In genomic region chr2:158937948-158938565, GRCm38 (mm10) we compare ENCODE assay signal across 13 mouse cellular contexts.
A peak's percentile ranks its signal among the peaks of the same experiment; 100 is the strongest.
DNase-seq lines count a peak whose midpoint lies in the region; ATAC-seq lines count a peak whose summit lies in the region.
"Had no signal": no experiment of that assay in that cellular context is flagged by ENCODE, and none has a peak within 500 bp of the region (broad histone marks: within the 10 kb centered on the region; RNA-seq: fewer than 3 reads in every experiment).

No protein-coding gene starts in this region.

- no peaks in the 10 kb centered on the region for H3K4me1 ChIP-seq in hindbrain, embryonic 14.5 days (replicated peaks; ENCODE audit: control insufficient read depth, insufficient read depth, low read length)
- no peaks in the 10 kb centered on the region for H3K4me1 ChIP-seq in hindbrain, embryonic 11.5 days (replicated peaks; ENCODE audit: control insufficient read depth, insufficient read depth, low read length)
- no peaks in the 10 kb centered on the region; the same call in 1 of the 2 replicates for H3K4me1 ChIP-seq in forebrain, embryonic 16.5 days (replicated peaks; ENCODE audit: control insufficient read depth, insufficient read depth, low read length)
- H3K4me1 ChIP-seq: kidney, embryonic 15.5 days; limb, embryonic 10.5 days; neural tube, embryonic 12.5 days had no signal

- no peak overlapping the region for H3K4me3 ChIP-seq in hindbrain, embryonic 14.5 days (replicated peaks; ENCODE audit: low read length)
- H3K4me3 ChIP-seq in hindbrain, embryonic 11.5 days (ENCODE audit: low read depth, low read length): no peak overlapping the region
- no peak overlapping the region for H3K4me3 ChIP-seq in forebrain, embryonic 16.5 days (replicated peaks; ENCODE audit: low read length)
- H3K4me3 ChIP-seq: kidney, embryonic 15.5 days; limb, embryonic 10.5 days; neural tube, embryonic 12.5 days had no signal

- H3K36me3 ChIP-seq in hindbrain, embryonic 14.5 days (replicated peaks; ENCODE audit: control insufficient read depth, insufficient read depth): no peaks in the 10 kb centered on the region
- no peaks in the 10 kb centered on the region for H3K36me3 ChIP-seq in hindbrain, embryonic 11.5 days (ENCODE audit: control insufficient read depth, insufficient read depth, low read length)
- no peaks in the 10 kb centered on the region for H3K36me3 ChIP-seq in forebrain, embryonic 16.5 days (ENCODE audit: control insufficient read depth, insufficient read depth)
- H3K36me3 ChIP-seq: kidney, embryonic 15.5 days; limb, embryonic 10.5 days; neural tube, embryonic 12.5 days had no signal

- H3K27me3 ChIP-seq in hindbrain, embryonic 14.5 days (ENCODE audit: control insufficient read depth, insufficient read depth, low read length): no peaks in the 10 kb centered on the region
- no peaks in the 10 kb centered on the region for H3K27me3 ChIP-seq in hindbrain, embryonic 11.5 days (ENCODE audit: control insufficient read depth, insufficient read depth, low read length)
- no peaks in the 10 kb centered on the region for H3K27me3 ChIP-seq in forebrain, embryonic 16.5 days (replicated peaks; ENCODE audit: control insufficient read depth, insufficient read depth, low read length)
- H3K27me3 ChIP-seq: CH12.LX; kidney, embryonic 15.5 days; neural tube, embryonic 12.5 days had no signal

- DNase-seq in hindbrain, embryonic 14.5 days (ENCODE audit: low spot score): peak; percentile 47
- DNase-seq in hindbrain, embryonic 11.5 days (ENCODE audit: low spot score): no peak
- DNase-seq in layer of hippocampus, postnatal 10 days (ENCODE audit: low spot score in 2 of 2): peak; percentile 66 to 75
- DNase-seq in right cerebral cortex, adult 18-20 months: peak; percentile 41
- no peak for DNase-seq in spleen, adult 12 weeks (ENCODE audit: low spot score)
- no peak for DNase-seq in gastrocnemius, adult 18-20 months (ENCODE audit: low spot score)
- DNase-seq: heart, postnatal 14 days; spleen, adult 18-20 months had no signal

- H3K9me3 ChIP-seq in hindbrain, embryonic 14.5 days (ENCODE audit: control insufficient read depth, low read length): peaks cover 6% of the 10 kb centered on the region; the same call in 1 of the 2 replicates
- no peaks in the 10 kb centered on the region for H3K9me3 ChIP-seq in hindbrain, embryonic 11.5 days (ENCODE audit: control insufficient read depth, low read length)
- peaks cover 5% of the 10 kb centered on the region for H3K9me3 ChIP-seq in forebrain, embryonic 16.5 days (ENCODE audit: control insufficient read depth, low read length)
- H3K9me3 ChIP-seq: kidney, embryonic 15.5 days; limb, embryonic 10.5 days; neural tube, embryonic 12.5 days had no signal

- WGBS in hindbrain, embryonic 14.5 days: 58% methylated on average over 2 of the region's 2 CpGs
- WGBS in hindbrain, embryonic 11.5 days: 94% methylated on average over 2 of the region's 2 CpGs
- 33% methylated on average over 2 of the region's 2 CpGs for WGBS in forebrain, embryonic 16.5 days

- no peak overlapping the region for H3K27ac ChIP-seq in hindbrain, embryonic 14.5 days
- H3K27ac ChIP-seq in hindbrain, embryonic 11.5 days (ENCODE audit: low read depth, low read length): no peak overlapping the region
- no peak overlapping the region for H3K27ac ChIP-seq in forebrain, embryonic 16.5 days (ENCODE audit: low read length)
- H3K27ac ChIP-seq: kidney, embryonic 15.5 days; limb, embryonic 10.5 days; neural tube, embryonic 12.5 days had no signal

- peak; percentile 40; the same call in 1 of the 2 replicates for ATAC-seq in hindbrain, embryonic 14.5 days (ENCODE audit: low FRiP score)
- ATAC-seq in hindbrain, embryonic 11.5 days (ENCODE audit: low FRiP score): no peak
- ATAC-seq in forebrain, embryonic 16.5 days: peak; percentile 95

- no peak overlapping the region for H3K9ac ChIP-seq in hindbrain, embryonic 14.5 days
- no peak overlapping the region for H3K9ac ChIP-seq in hindbrain, embryonic 11.5 days (ENCODE audit: low read depth, low read length)
- no peak overlapping the region for H3K9ac ChIP-seq in forebrain, embryonic 16.5 days (replicated peaks; ENCODE audit: low read depth, low read length)
- H3K9ac ChIP-seq: kidney, embryonic 15.5 days; neural tube, embryonic 12.5 days had no signal

- no peak overlapping the region for H3K4me2 ChIP-seq in hindbrain, embryonic 14.5 days (replicated peaks)
- no peak overlapping the region for H3K4me2 ChIP-seq in hindbrain, embryonic 11.5 days (replicated peaks; ENCODE audit: low read depth, low read length)
- H3K4me2 ChIP-seq in forebrain, embryonic 16.5 days (ENCODE audit: low read length): no peak overlapping the region
- H3K4me2 ChIP-seq: kidney, embryonic 15.5 days; neural tube, embryonic 12.5 days had no signal

Comparison
In these comparisons a context has a peak if more than half of its experiments do, and no peak if none do; other contexts are left out.
1. DNase-seq: peak in hindbrain, embryonic 14.5 days (single experiment), layer of hippocampus, postnatal 10 days (2 of 2) and right cerebral cortex, adult 18-20 months (single experiment); none in hindbrain, embryonic 11.5 days (single experiment), spleen, adult 12 weeks (single experiment) and gastrocnemius, adult 18-20 months (single experiment).